Mouse (Mus musculus): Measurements from ENCODE around the gene Ddx6. TPM values are rescaled to one million over a fixed set of nuclear protein-coding genes. Genes with fewer than 3 reads are reported as not detected.

The Ddx6 gene
- polyA plus RNA-seq, 1 experiment from 2014 or later, result 9.8 TPM

DNA sequence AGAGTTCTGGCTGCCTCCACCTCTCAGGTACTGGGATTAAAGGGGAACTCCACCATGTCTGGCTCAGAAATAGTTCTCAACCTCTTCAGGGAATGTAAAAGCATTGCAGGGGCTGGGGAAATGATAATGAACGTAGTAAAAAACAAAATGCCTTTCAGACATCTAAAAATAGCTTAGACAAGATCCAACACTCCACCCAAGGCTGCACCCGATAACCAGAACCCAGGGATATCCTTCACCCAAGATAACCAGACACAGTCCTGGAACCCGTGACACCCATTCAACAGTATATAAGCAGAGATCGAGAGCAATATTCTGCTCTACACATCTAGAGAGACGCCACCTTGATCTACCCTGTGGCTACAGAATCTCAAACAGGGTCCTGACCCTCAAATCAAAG, 24.6 kb upstream of the Ddx6 start:
- H3K27ac ChIP-seq (replicated peaks), result no peak overlapping the region
- no peaks in the 10 kb centered on the region for H3K36me3 ChIP-seq
- H3K4me2 ChIP-seq, result peak overlapping the region; percentile 58; the same call in 1 of the 2 replicates
- H3K9me3 ChIP-seq, result peaks cover 6% of the 10 kb centered on the region; the same call in 1 of the 2 replicates
- WGBS, result 56% methylated on average over 5 of the region's 5 CpGs
- H3K27me3 ChIP-seq (replicated peaks), result no peaks in the 10 kb centered on the region
- peaks cover 9% of the 10 kb centered on the region for H3K4me1 ChIP-seq
- no peak for ATAC-seq (ENCODE audit: extremely low read depth, insufficient number of reproducible peaks, low FRiP score, low TSS enrichment)
- H3K4me3 ChIP-seq, result no peak overlapping the region
- no peak overlapping the region for H3K9ac ChIP-seq

DNA sequence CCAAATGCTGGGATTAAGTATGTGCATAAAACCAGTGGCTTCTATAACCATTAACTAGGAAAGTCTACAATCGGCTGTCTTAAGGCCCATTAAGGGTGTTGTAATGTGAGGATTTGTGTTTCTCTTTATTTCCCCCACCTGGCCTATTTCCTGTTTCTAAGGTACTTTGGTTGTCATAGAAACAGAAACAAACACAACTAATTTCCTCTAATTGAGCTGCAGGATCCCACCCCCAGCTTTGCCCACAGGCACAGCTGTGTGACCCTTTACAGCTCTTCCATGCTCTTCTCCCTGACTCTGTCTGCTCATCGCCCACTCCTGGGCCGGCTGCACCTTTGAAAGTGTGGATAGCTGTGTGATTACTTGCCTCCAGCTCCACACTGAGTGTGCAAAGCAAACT, 23.3 kb upstream of the Ddx6 start:
- Histone ChIP-seq H3K9me3 (peaks cover 6% of the 10 kb centered on the region; the same call in 1 of the 2 replicates), H3K4me1 (peaks cover 9% of the 10 kb centered on the region), H3K27me3 (replicated peaks) (no peaks in the 10 kb centered on the region), H3K36me3 (no peaks in the 10 kb centered on the region), H3K27ac (replicated peaks) (no peak overlapping the region), H3K9ac (no peak overlapping the region), H3K4me2 (no peak overlapping the region), H3K4me3 (no peak overlapping the region)
- ATAC-seq (ENCODE audit: extremely low read depth, insufficient number of reproducible peaks, low FRiP score, low TSS enrichment), result no peak
- 63% methylated on average over 3 of the region's 3 CpGs for WGBS

DNA sequence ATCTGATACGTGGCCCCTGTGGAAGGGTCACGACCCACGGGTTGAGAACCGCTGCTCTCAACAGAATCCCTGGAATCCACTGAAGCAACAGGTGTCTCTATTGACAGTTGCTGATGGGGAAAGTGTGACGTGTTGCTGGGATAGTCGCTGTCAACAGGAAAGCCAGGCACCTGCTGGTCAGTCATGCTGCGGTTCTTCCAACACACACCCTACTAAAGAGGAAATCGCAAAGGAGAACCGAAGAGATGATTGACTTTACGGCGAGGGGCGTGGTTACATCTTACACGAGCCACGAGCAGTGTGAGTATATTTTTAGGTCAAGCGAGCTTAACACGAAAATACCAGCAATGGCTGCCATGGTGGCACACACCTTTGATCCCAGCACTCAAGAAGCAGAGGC, 22.3 kb upstream of the Ddx6 start:
- Histone ChIP-seq H3K27ac (replicated peaks) (no peak overlapping the region), H3K27me3 (replicated peaks) (no peaks in the 10 kb centered on the region), H3K4me3 (no peak overlapping the region), H3K4me1 (peaks cover 9% of the 10 kb centered on the region), H3K4me2 (no peak overlapping the region), H3K9me3 (peaks cover 6% of the 10 kb centered on the region; the same call in 1 of the 2 replicates), H3K36me3 (no peaks in the 10 kb centered on the region), H3K9ac (no peak overlapping the region)
- ATAC-seq (ENCODE audit: extremely low read depth, insufficient number of reproducible peaks, low FRiP score, low TSS enrichment), result no peak
- WGBS, result 69% methylated on average over 16 of the region's 16 CpGs

DNA sequence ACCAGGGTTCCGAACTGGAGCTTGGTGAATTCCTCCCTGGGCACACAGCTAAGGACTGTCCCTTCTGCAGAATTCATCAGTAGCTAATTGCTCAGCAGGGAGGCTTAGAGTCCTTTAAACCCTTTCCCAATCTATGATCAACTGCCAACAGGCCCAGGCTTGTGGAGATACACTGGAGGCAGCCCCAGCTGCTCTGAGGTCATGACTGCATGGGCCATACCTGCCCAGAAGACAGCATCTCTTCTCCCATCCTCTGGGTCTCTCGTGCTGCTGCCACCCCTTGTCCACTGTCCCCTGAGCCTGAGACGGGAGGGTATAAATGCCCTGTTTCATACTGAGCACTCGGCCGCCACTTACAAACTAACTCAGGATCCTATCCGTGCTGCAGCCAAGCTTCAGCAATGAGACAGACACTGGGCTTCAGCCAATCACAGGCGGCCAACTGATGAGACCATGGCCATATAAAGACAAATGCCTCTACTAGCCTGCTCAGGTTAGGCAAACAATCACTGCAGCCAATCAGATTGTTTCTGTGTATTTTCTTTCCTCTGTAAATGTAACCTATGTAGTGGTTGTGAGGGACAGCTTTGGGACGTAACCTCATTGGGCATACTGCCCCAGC, 17.9 kb upstream of the Ddx6 start:
- no peak overlapping the region for H3K9ac ChIP-seq
- no peak for ATAC-seq (ENCODE audit: extremely low read depth, insufficient number of reproducible peaks, low FRiP score, low TSS enrichment)
- WGBS, result 62% methylated on average over 8 of the region's 8 CpGs

DNA sequence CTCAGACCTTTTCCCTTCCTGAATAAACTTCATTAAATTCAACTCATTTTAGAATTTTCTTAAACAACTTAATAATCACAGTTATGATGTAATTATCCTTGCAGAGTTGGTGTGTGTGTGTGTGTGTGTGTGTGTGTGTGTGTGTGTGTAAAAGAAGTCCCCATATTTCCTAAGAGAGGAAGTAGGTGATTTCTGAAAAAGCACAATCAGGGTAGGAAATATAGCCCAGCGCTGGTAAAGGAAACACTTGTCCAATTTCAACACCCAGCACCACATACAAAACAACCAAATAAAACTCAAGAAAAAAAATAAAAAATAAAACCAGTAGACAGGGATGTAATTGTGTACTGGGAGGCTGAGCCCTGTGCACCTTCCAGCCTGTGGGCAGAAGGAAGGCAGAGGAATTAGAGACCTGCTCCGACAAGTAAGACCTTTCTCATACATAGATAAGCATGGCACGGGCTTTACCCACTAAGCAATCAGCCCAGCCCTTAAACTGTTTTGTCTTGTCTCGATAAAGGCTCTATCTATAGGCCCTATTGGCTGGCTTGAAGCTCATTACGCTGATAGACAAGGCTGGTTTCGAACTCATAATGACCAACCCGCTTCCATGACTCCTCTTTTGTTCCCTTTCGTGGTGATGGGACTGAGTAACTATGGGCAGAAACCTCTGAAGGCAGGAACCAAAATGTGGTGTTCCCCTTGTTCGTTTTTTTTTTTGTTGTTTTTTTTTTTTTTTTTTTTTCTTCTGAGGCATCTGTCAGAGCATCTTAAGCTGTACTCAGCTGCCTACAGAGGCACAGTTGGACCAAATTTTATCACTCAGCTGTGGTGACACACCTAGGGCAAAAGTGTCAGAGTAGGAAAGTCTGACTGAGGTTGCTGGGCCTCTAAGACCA, 17.2 kb upstream of the Ddx6 start:
- WGBS, result 68% methylated on average over 9 of the region's 9 CpGs
- H3K27ac ChIP-seq (replicated peaks), result no peak overlapping the region
- H3K27me3 ChIP-seq (replicated peaks), result no peaks in the 10 kb centered on the region
- H3K9me3 ChIP-seq, result peaks cover 6% of the 10 kb centered on the region; the same call in 1 of the 2 replicates
- no peak overlapping the region for H3K4me3 ChIP-seq
- no peak for ATAC-seq (ENCODE audit: extremely low read depth, insufficient number of reproducible peaks, low FRiP score, low TSS enrichment)
- H3K9ac ChIP-seq, result no peak overlapping the region
- H3K36me3 ChIP-seq, result no peaks in the 10 kb centered on the region
- no peaks in the 10 kb centered on the region for H3K4me1 ChIP-seq
- no peak overlapping the region for H3K4me2 ChIP-seq

More for the DNA sequence above, 17.9 kb upstream of the Ddx6 start:
- H3K4me2 ChIP-seq, result no peak overlapping the region
- H3K4me3 ChIP-seq, result no peak overlapping the region
- H3K9me3 ChIP-seq, result peaks cover 6% of the 10 kb centered on the region; the same call in 1 of the 2 replicates
- H3K27ac ChIP-seq (replicated peaks), result no peak overlapping the region
- no peaks in the 10 kb centered on the region for H3K27me3 ChIP-seq (replicated peaks)
- no peaks in the 10 kb centered on the region for H3K4me1 ChIP-seq
- no peaks in the 10 kb centered on the region for H3K36me3 ChIP-seq

DNA sequence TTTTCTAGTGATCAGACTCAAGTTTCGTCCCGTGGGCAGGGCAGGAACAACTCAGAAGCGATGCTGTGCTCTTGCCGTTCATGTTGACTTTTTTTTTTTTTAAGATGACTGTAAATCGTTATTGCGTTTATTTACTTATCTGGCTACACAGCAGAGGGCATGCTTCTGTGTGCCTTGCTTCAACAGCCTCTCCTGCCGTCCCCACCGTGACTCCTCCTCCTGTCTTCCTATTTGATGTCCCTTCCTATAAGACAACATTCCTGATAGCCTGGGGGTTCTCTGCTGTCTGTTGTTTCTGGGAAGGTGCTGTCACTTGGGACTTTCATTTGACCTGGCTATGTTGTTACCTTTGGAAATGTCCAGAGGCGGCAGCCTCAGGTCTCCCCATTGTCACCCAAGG, 16.1 kb upstream of the Ddx6 start:
- H3K9me3 ChIP-seq, result peaks cover 6% of the 10 kb centered on the region; the same call in 1 of the 2 replicates
- 47% methylated on average over 9 of the region's 9 CpGs for WGBS
- ATAC-seq (ENCODE audit: extremely low read depth, insufficient number of reproducible peaks, low FRiP score, low TSS enrichment), result no peak
- no peaks in the 10 kb centered on the region for H3K27me3 ChIP-seq (replicated peaks)
- H3K9ac ChIP-seq, result no peak overlapping the region
- H3K36me3 ChIP-seq, result no peaks in the 10 kb centered on the region
- H3K4me2 ChIP-seq, result no peak overlapping the region
- H3K4me3 ChIP-seq, result no peak overlapping the region
- H3K4me1 ChIP-seq, result no peaks in the 10 kb centered on the region
- H3K27ac ChIP-seq (replicated peaks), result no peak overlapping the region

DNA sequence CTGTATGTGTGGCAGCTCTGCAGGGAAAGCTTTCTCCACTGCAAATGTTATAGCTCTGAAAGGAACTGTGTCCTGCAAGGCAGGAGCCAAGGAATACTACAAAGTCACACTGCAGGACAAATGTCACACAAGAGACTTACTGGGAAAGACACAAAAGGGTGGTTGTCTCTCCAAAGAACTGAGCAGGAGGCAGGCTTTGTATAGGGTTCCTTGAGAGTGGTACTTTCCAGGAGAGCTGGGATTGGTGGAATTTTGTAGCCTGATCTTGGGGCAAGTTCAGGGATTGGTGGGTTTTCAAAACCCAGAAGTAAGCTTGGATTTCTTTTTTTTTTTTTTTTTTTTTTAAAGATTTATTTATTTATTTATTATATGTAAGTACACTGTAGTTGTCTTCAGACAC, 15.6 kb upstream of the Ddx6 start:
- no peaks in the 10 kb centered on the region for H3K4me1 ChIP-seq
- H3K27ac ChIP-seq (replicated peaks), result no peak overlapping the region
- H3K9ac ChIP-seq, result no peak overlapping the region
- H3K9me3 ChIP-seq, result peaks cover under 1% of the 10 kb centered on the region; the same call in 1 of the 2 replicates
- no peaks in the 10 kb centered on the region for H3K36me3 ChIP-seq
- ATAC-seq (ENCODE audit: extremely low read depth, insufficient number of reproducible peaks, low FRiP score, low TSS enrichment), result no peak
- H3K27me3 ChIP-seq (replicated peaks), result no peaks in the 10 kb centered on the region
- H3K4me2 ChIP-seq, result no peak overlapping the region
- no peak overlapping the region for H3K4me3 ChIP-seq

DNA sequence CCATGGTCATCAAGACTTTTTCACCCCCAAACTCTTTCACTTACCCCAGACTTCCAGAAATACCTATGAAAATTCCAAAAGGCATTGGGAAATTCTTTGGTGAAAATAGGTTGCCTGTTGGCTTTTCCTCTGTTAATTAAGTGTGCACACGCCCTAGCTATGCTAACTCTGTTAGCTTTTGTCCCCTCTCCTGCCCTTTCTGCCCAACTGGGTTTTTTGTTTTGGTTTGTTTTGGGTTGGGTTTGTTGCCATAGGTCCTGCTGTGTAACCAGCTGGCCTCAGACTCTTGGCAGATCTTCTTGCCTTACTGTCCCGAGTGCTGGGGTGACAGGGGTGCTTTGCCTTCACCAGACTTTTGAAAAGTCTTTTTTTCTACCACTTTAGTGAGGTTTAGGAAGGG, 13.7 kb upstream of the Ddx6 start:
- no peak overlapping the region for H3K4me3 ChIP-seq
- H3K4me2 ChIP-seq, result no peak overlapping the region
- ATAC-seq (ENCODE audit: extremely low read depth, insufficient number of reproducible peaks, low FRiP score, low TSS enrichment), result no peak
- H3K27me3 ChIP-seq (replicated peaks), result no peaks in the 10 kb centered on the region
- no peak overlapping the region for H3K9ac ChIP-seq
- H3K4me1 ChIP-seq, result no peaks in the 10 kb centered on the region
- H3K27ac ChIP-seq (replicated peaks), result no peak overlapping the region
- 31% methylated on average over 2 of the region's 2 CpGs for WGBS
- H3K9me3 ChIP-seq, result no peaks in the 10 kb centered on the region
- no peaks in the 10 kb centered on the region for H3K36me3 ChIP-seq

DNA sequence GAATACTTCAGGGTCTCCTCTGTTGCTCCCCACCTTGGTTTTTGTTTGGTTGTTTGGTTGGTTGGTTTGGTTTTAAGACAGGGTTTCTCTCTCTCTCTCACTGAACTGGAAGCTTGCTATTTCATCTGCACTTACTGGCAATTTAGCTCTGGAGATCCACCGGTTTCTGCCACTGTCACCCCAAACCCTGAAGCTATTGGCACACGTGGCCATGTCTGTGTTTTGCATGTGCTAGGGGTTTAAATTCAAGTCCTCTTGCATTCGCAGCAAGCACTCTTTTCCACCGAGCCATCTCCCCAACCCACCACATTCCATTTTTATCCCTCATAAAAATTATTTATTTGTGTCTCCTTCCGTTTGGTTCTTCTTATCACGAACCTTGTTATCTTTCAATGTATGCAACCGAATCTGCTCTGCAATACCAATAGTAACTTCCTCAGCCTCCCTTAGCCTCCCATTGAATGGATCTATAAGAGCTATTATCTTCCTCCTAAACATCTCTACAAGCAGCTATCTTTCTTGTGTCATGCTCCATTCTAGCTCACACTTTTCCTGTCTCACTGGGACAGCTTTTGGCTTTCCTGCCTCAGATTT, 13.0 kb upstream of the Ddx6 start:
- Histone ChIP-seq H3K27me3 (replicated peaks) (no peaks in the 10 kb centered on the region), H3K9me3 (no peaks in the 10 kb centered on the region), H3K27ac (replicated peaks) (no peak overlapping the region), H3K9ac (no peak overlapping the region), H3K36me3 (no peaks in the 10 kb centered on the region), H3K4me1 (peaks cover 1% of the 10 kb centered on the region; the same call in 1 of the 2 replicates), H3K4me2 (no peak overlapping the region), H3K4me3 (no peak overlapping the region)
- ATAC-seq (ENCODE audit: extremely low read depth, insufficient number of reproducible peaks, low FRiP score, low TSS enrichment), result no peak
- WGBS, result 60% methylated on average over 7 of the region's 7 CpGs

DNA sequence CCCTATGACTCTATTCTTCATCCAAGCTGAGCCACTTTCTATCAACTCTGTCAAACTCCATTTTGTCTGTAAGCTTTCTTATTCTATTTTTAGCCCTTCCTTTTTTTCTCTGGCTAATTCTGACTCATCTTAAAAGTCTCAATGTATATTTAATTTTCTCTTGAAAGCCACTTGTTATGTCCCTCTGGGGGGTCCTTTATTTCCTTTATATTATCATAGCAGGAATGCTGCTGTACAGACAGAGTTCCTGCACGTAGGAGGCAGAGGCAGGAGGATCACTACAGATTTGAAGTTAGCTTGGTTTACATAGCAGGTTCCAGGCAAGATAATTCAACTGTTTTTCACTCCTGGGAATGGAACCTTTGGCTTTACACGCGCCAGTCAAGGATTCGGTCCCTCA, 11.5 kb upstream of the Ddx6 start:
- peaks cover 7% of the 10 kb centered on the region for H3K4me1 ChIP-seq
- no peak overlapping the region for H3K27ac ChIP-seq (replicated peaks)

DNA sequence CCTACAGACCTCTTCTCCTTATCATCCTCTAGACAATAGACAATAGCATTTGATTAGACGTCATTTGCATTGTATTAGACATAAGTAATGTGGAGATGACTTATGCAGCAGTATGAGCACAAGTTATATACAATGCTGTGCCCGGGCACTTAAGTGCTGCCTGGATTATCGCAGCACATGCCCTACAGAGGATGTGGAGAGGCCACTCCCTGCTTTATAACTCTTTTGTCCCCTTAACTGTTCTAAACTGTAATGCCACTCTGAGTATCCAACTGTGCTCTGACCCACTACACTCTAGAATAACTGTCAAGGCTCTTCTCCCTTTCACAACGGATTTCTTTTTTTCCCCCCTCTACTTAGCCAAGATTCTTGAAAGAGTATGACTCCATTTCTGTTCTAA, 10.8 kb upstream of the Ddx6 start:
- peaks cover 14% of the 10 kb centered on the region for H3K4me1 ChIP-seq
- ATAC-seq (ENCODE audit: extremely low read depth, insufficient number of reproducible peaks, low FRiP score, low TSS enrichment), result no peak
- 67% methylated on average over 4 of the region's 4 CpGs for WGBS
- no peak overlapping the region for H3K9ac ChIP-seq
- no peaks in the 10 kb centered on the region for H3K9me3 ChIP-seq
- H3K36me3 ChIP-seq, result no peaks in the 10 kb centered on the region
- H3K4me3 ChIP-seq, result no peak overlapping the region
- H3K27ac ChIP-seq (replicated peaks), result no peak overlapping the region
- 0 out of 2 replicates have a peak, but pooled peaks cover 4% of the 10 kb centered on the region for H3K27me3 ChIP-seq (replicated peaks)
- no peak overlapping the region for H3K4me2 ChIP-seq

More for the DNA sequence above, 11.5 kb upstream of the Ddx6 start:
- Histone ChIP-seq H3K4me2 (no peak overlapping the region), H3K4me3 (no peak overlapping the region), H3K9ac (no peak overlapping the region), H3K36me3 (no peaks in the 10 kb centered on the region), H3K9me3 (no peaks in the 10 kb centered on the region), H3K27me3 (replicated peaks) (0 out of 2 replicates have a peak, but pooled peaks cover 3% of the 10 kb centered on the region)
- 75% methylated on average over 4 of the region's 4 CpGs for WGBS
- ATAC-seq (ENCODE audit: extremely low read depth, insufficient number of reproducible peaks, low FRiP score, low TSS enrichment), result no peak
